Mouse (Mus musculus) testis, postnatal 14 days (tissue): ENCODE measurements around the gene Trp53i11.
A peak's percentile ranks its signal among the peaks of the same experiment; 100 is the strongest.

ENCODE experiments used
- DNase-seq: peaks from one replicate; pipeline ENCODE4 v3.0.0; 2021; ENCODE audit warnings: low spot score

The Trp53i11 gene

DNA sequence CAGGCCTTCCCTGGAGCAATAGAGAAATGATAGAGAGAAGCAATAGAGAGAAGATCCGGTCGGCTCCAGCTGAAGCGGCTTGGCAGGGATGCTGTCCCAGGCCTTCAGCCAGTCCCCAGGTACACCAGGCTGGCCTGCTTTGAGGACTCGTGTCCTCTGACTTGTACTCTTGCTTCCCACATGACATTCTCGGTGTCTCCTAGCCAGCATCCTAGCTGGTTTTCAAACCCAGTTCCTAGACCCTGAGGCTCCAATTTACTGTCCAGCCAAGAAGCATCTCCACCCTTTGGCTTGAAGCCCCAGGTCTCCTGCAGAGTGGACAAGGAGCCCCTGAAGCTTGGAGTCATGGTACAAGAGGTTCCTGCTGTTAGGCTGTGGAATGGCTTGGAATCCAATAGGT lies 54.8 kb downstream of the Trp53i11 start:
- DNase-seq = peak; percentile 60

DNA sequence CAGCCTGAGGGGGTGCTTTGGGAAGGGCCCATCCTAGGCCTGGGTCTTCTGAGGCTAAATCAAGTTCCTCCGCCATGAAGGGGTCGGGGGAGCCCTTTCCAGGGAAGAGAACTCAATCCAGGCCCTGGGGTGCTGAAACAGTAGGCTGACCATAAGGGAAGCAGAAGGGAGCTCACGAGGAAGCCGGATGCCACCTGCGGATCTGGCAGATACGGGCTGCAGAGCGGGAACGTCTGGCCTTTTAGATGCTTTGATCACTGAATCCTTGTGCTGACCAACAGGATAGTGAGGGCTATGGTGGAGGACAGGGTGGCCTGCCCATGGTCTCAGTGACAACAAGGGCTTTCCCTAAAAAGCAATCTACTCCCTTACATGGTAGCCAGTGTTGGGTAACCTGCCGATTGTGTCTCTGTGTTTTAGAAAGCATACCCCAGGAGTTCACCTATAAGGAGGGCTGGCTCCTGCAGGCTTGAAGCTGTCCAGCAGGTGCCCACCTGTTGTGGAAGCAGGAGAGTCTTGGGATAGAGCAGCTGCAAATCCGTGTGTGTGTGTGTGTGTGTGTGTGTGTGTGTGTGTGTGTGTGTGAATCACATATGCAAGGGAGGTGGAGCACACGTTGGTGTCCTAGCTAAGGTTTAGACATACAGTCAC lies 56.2 kb downstream of the Trp53i11 start:
- DNase-seq = no peak

GRCm38 (mm10) chr2:93244090-93244443 lies 56.7 kb downstream of the Trp53i11 start:
- no peak for DNase-seq

DNA sequence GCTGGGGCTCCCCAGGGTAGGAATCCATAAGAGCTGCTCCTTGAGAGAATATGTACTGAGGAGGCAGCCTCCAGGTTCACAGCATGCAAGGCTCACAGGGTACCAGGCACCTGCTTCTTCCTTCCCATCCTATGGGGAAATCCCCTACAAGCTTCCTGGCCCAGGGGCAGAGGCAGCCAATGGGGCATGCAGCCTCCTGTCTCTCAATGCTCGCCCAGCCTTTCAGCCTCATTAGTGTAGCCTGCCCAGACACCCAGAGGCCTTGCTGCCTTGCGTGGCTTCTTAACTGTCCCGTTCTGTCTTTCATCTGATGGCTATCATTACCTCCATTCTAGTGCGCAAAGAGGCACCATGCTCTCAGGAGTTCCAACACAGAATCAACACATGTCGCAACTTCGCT lies 61.7 kb downstream of the Trp53i11 start:
- DNase-seq = no peak

DNA sequence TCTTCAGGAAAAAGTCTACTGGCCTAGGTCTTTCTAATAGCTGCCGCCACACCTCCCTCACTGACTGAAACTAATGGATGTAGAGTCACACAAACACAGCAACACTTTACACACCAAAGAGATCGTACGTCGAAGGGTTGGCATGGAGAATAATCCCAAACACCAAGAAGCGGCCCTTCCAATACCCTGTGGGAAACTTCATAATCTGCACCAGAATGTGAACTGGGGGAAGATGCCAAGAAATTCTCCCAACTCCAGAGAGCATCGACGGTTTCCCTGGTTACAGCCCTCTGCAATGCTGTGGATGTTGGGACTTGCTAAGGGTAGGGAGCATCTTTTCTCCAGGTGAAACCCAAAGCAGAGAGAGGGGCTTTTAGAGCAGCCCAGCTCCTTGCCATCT lies 63.3 kb downstream of the Trp53i11 start:
- no peak for DNase-seq
